Comparison of ENCODE assay signal across 14 mouse cellular contexts in the genomic region with DNA sequence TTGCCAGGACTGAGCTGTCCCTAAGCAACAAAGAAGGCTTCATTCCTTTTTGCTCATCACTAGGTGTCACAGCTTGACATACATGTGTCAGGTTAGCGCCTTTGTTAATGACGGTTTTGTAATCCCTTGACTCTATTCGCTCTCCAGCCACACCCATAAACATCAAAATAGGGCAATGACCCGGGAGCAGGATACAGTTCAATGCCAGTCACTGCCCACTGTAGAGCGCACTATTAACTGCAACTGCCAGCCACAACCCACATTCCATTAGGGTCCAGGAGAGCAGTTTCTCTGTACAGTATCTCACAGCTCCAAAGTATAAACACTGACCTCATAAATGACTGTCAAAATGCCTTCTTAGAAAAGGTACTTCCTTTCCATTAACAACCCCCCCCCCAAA.
DNase-seq lines count a peak whose midpoint lies in the region; ATAC-seq and TF ChIP-seq lines count a peak whose summit lies in the region.
"Had no signal": no experiment of that assay in that cellular context is flagged by ENCODE, and none has a peak within 500 bp of the region (broad histone marks: within the 10 kb centered on the region; RNA-seq: fewer than 3 reads in every experiment).

No protein-coding gene starts in this region.

- H3K27me3 ChIP-seq in heart, embryonic 15.5 days, result no peaks in the 10 kb centered on the region
- peaks cover 6% of the 10 kb centered on the region; the same call in 1 of the 2 replicates for H3K27me3 ChIP-seq in liver, embryonic 12.5 days (replicated peaks)
- H3K27me3 ChIP-seq in intestine, embryonic 15.5 days (replicated peaks), result no peaks in the 10 kb centered on the region
- no peaks in the 10 kb centered on the region; the same call in 1 of the 2 replicates for H3K27me3 ChIP-seq in liver, postnatal 0 days (ENCODE audit: insufficient read depth, low read length)

- no peak for TF ChIP-seq EP300 in liver, postnatal 0 days (IDR thresholded peaks at IDR 0.05; ENCODE audit: low read depth)

- no peak for DNase-seq in heart, postnatal 4 days
- no peak for DNase-seq in liver
- no peak for DNase-seq in liver, postnatal 0 days
- no peak for DNase-seq in gastrocnemius, adult 8-10 months (ENCODE audit: low spot score in 2 of 2)
- DNase-seq: cerebellum, postnatal 25 days; lung, adult 18-20 months had no signal

- peaks cover 10% of the 10 kb centered on the region; the same call in 1 of the 2 replicates for H3K4me1 ChIP-seq in heart, embryonic 15.5 days (replicated peaks)
- H3K4me1 ChIP-seq in liver, embryonic 12.5 days, result peaks cover 28% of the 10 kb centered on the region
- 0 out of 2 replicates have a peak, but pooled peaks cover 10% of the 10 kb centered on the region for H3K4me1 ChIP-seq in intestine, embryonic 15.5 days (replicated peaks)
- peaks cover 5% of the 10 kb centered on the region for H3K4me1 ChIP-seq in liver, postnatal 0 days (ENCODE audit: insufficient read depth)

- H3K4me2 ChIP-seq in heart, embryonic 15.5 days, result peak overlapping the region; percentile 97
- H3K4me2 ChIP-seq in liver, embryonic 12.5 days, result peak overlapping the region; percentile 90; the same call in 1 of the 2 replicates
- H3K4me2 ChIP-seq in intestine, embryonic 15.5 days (replicated peaks), result peak overlapping the region; percentile 85; the same call in 1 of the 2 replicates
- H3K4me2 ChIP-seq in liver, postnatal 0 days (ENCODE audit: low read depth, low read length), result peak overlapping the region; percentile 97

- H3K4me3 ChIP-seq in heart, embryonic 15.5 days, result peak overlapping the region; percentile 92; the same call in 1 of the 2 replicates
- no peak overlapping the region for H3K4me3 ChIP-seq in liver, embryonic 12.5 days
- no peak overlapping the region for H3K4me3 ChIP-seq in intestine, embryonic 15.5 days (replicated peaks)
- H3K4me3 ChIP-seq in liver, postnatal 0 days (ENCODE audit: low read depth, low read length), result no peak overlapping the region
- H3K4me3 ChIP-seq: layer of hippocampus, adult 2 months; left cerebral cortex, adult 2 months had no signal

- H3K9ac ChIP-seq in heart, embryonic 15.5 days, result no peak overlapping the region
- no peak overlapping the region for H3K9ac ChIP-seq in liver, embryonic 12.5 days
- no peak overlapping the region for H3K9ac ChIP-seq in intestine, embryonic 15.5 days
- no peak overlapping the region for H3K9ac ChIP-seq in liver, postnatal 0 days (replicated peaks)

- no peaks in the 10 kb centered on the region for H3K36me3 ChIP-seq in heart, embryonic 15.5 days
- no peaks in the 10 kb centered on the region for H3K36me3 ChIP-seq in liver, embryonic 12.5 days
- no peaks in the 10 kb centered on the region for H3K36me3 ChIP-seq in intestine, embryonic 15.5 days
- no peaks in the 10 kb centered on the region for H3K36me3 ChIP-seq in liver, postnatal 0 days (replicated peaks; ENCODE audit: insufficient read depth, low read length)
- H3K36me3 ChIP-seq: midbrain, embryonic 10.5 days had no signal

- H3K27ac ChIP-seq in heart, embryonic 15.5 days, result no peak overlapping the region
- no peak overlapping the region for H3K27ac ChIP-seq in liver, embryonic 12.5 days
- no peak overlapping the region for H3K27ac ChIP-seq in intestine, embryonic 15.5 days
- H3K27ac ChIP-seq in liver, postnatal 0 days (ENCODE audit: low read depth), result peak overlapping the region; percentile 83; the same call in 1 of the 2 replicates
- H3K27ac ChIP-seq: layer of hippocampus, adult 2 months; left cerebral cortex, adult 2 months; midbrain, embryonic 10.5 days had no signal

- TF ChIP-seq CTCF in liver, postnatal 0 days (IDR thresholded peaks at IDR 0.05; ENCODE audit: low read depth), result no peak

- no peaks in the 10 kb centered on the region for H3K9me3 ChIP-seq in heart, embryonic 15.5 days (replicated peaks)
- no peaks in the 10 kb centered on the region for H3K9me3 ChIP-seq in liver, embryonic 12.5 days (replicated peaks)
- no peaks in the 10 kb centered on the region for H3K9me3 ChIP-seq in intestine, embryonic 15.5 days
- H3K9me3 ChIP-seq in liver, postnatal 0 days (ENCODE audit: low read length), result no peaks in the 10 kb centered on the region
- H3K9me3 ChIP-seq: midbrain, embryonic 10.5 days had no signal

- no peak for ATAC-seq in heart, embryonic 15.5 days (replicated peaks; ENCODE audit: insufficient number of reproducible peaks, insufficient read depth, low FRiP score, low read depth)
- ATAC-seq in liver, embryonic 12.5 days, result no peak
- no peak for ATAC-seq in intestine, embryonic 15.5 days
- no peak for ATAC-seq in liver, postnatal 0 days
- no peak for ATAC-seq in megakaryocyte progenitor cell, adult 5-6 weeks (replicated peaks; ENCODE audit: poor library complexity)
- ATAC-seq: inflammation-experienced regulatory T-cells, adult 6 months had no signal

- 72% methylated on average over 5 of the region's 5 CpGs for WGBS in heart, embryonic 15.5 days
- 76% methylated on average over 5 of the region's 5 CpGs for whole genome bisulfite sequencing in liver, embryonic 12.5 days (ENCODE audit: insufficient replicate concordance)
- 80% methylated on average over 5 of the region's 5 CpGs for WGBS in intestine, embryonic 15.5 days
- WGBS in liver, postnatal 0 days (ENCODE audit: insufficient replicate concordance), result 64% methylated on average over 5 of the region's 5 CpGs
